Mouse (Mus musculus): Measurements from ENCODE around the gene Tctex1d4.

- TF ChIP-seq CTCF (IDR thresholded peaks at IDR 0.05; ENCODE audit: low read depth) (no peak), EP300 (IDR thresholded peaks at IDR 0.05; ENCODE audit: low read depth) (no peak)
Observed at GRCm38 (mm10) chr4:117123546-117124217, 2.9 kb upstream of the Tctex1d4 start.

Data from heart, postnatal 0 days (tissue).